Mouse (Mus musculus) ES-Bruce4 (cell line): ENCODE data around the gene Trmt10a. TPM values are rescaled to one million over a fixed set of nuclear protein-coding genes. Genes with fewer than 3 reads are reported as not detected.

Experiments used
- H3K27ac ChIP-seq: 2 replicates; pipeline ENCODE4 v1.5.1; 2012; ENCODE audit warnings: low read length, inconsistent platforms; ENCODE audit not compliant: insufficient read depth
- H3K27me3 ChIP-seq: 2 replicates; pipeline ENCODE4 v1.6.1; 2012; ENCODE audit warnings: mild to moderate bottlenecking, low read length, inconsistent platforms; ENCODE audit not compliant: control insufficient read depth, poor library complexity, insufficient read depth, severe bottlenecking
- H3K36me3 ChIP-seq: 2 replicates; pipeline ENCODE4 v1.6.1; 2012; ENCODE audit warnings: inconsistent platforms, mild to moderate bottlenecking, low read length, moderate library complexity; ENCODE audit not compliant: control insufficient read depth, poor library complexity, insufficient read depth, severe bottlenecking
- H3K4me1 ChIP-seq: one replicate; pipeline ENCODE4 v1.8.1; 2011; ENCODE audit warnings: low read length; ENCODE audit not compliant: control insufficient read depth, insufficient read depth
- H3K4me3 ChIP-seq: 2 replicates; pipeline ENCODE4 v1.5.1; 2011; ENCODE audit warnings: low read depth, mild to moderate bottlenecking, low read length
- H3K9ac ChIP-seq: 2 replicates; pipeline ENCODE4 v1.6.1; 2012; ENCODE audit warnings: low read depth, mild to moderate bottlenecking, inconsistent platforms; ENCODE audit not compliant: poor library complexity, severe bottlenecking
- H3K9me3 ChIP-seq: replicated peaks from 2 replicates; pipeline ENCODE4 v1.6.1; 2012; ENCODE audit warnings: mild to moderate bottlenecking, low read length, inconsistent platforms; ENCODE audit not compliant: control insufficient read depth, poor library complexity, insufficient read depth, severe bottlenecking
- CTCF ChIP-seq: IDR thresholded peaks from one replicate; pipeline ENCODE4 v1.8.1; 2011; ENCODE audit warnings: low read depth, low read length
- EP300 ChIP-seq: IDR thresholded peaks from 2 replicates; pipeline ENCODE4 v1.6.1; 2011; ENCODE audit warnings: low read depth, low read length; ENCODE audit not compliant: insufficient read depth
- POLR2A ChIP-seq: IDR thresholded peaks from one replicate; pipeline ENCODE4 v1.8.1; 2011; ENCODE audit warnings: low read length; ENCODE audit not compliant: insufficient read depth
- polyA plus RNA-seq: library from polyadenylated mRNA; stranded (reverse); fragments of >200 nt; gene quantifications from 2 replicates; pipeline ENCODE4 v1.2.4, GENCODE M21; 2011; ENCODE audit warnings: low read depth; ENCODE audit not compliant: missing spikeins, insufficient read depth, insufficient read length

Trmt10a gene
- polyA plus RNA-seq, 1 experiment = 27.6 TPM

- TF ChIP-seq CTCF = no peak
- TF ChIP-seq EP300 = no peak
- no peak overlapping the region for H3K9ac ChIP-seq
- no peaks in the 10 kb centered on the region for H3K4me1 ChIP-seq
- no peaks in the 10 kb centered on the region for H3K27me3 ChIP-seq
- no peaks in the 10 kb centered on the region for H3K36me3 ChIP-seq
- no peak overlapping the region for H3K4me3 ChIP-seq
- no peak overlapping the region for H3K27ac ChIP-seq
- H3K9me3 ChIP-seq = no peaks in the 10 kb centered on the region
These were observed 24.9 kb upstream of the Trmt10a start for GRCm38 (mm10) chr3:138118392-138118791.

- no peaks in the 10 kb centered on the region for H3K9me3 ChIP-seq
- no peak overlapping the region for H3K9ac ChIP-seq
- no peak overlapping the region for H3K27ac ChIP-seq
- H3K4me3 ChIP-seq = no peak overlapping the region
- TF ChIP-seq CTCF = no peak
- no peak for TF ChIP-seq EP300
- no peak for TF ChIP-seq POLR2A
- H3K36me3 ChIP-seq = no peaks in the 10 kb centered on the region
- H3K4me1 ChIP-seq = no peaks in the 10 kb centered on the region
- H3K27me3 ChIP-seq = no peaks in the 10 kb centered on the region
These were observed 24.4 kb upstream of the Trmt10a start for GRCm38 (mm10) chr3:138118831-138119230.

GRCm38 (mm10) chr3:138119444-138120105 is 23.7 kb upstream of the Trmt10a start:
- TF ChIP-seq EP300 (no peak), CTCF (no peak), POLR2A (no peak)
- Histone ChIP-seq H3K4me3 (no peak overlapping the region), H3K27ac (no peak overlapping the region), H3K36me3 (no peaks in the 10 kb centered on the region), H3K27me3 (no peaks in the 10 kb centered on the region), H3K9ac (no peak overlapping the region), H3K9me3 (no peaks in the 10 kb centered on the region), H3K4me1 (no peaks in the 10 kb centered on the region)

- H3K4me1 ChIP-seq = no peaks in the 10 kb centered on the region
- TF ChIP-seq CTCF (no peak), EP300 (no peak), POLR2A (no peak)
- H3K27me3 ChIP-seq = no peaks in the 10 kb centered on the region
These were observed 21.8 kb upstream of the Trmt10a start for GRCm38 (mm10) chr3:138121461-138121860.

GRCm38 (mm10) chr3:138123842-138124241 is 19.4 kb upstream of the Trmt10a start:
- Histone ChIP-seq H3K27ac (no peak overlapping the region), H3K36me3 (no peaks in the 10 kb centered on the region), H3K27me3 (no peaks in the 10 kb centered on the region)

More at GRCm38 (mm10) chr3:138121461-138121860, 21.8 kb upstream of the Trmt10a start:
- Histone ChIP-seq H3K4me3 (no peak overlapping the region), H3K36me3 (no peaks in the 10 kb centered on the region), H3K9ac (no peak overlapping the region), H3K27ac (no peak overlapping the region), H3K9me3 (no peaks in the 10 kb centered on the region)

GRCm38 (mm10) chr3:138129110-138129509 is 14.1 kb upstream of the Trmt10a start:
- Histone ChIP-seq H3K27ac (no peak overlapping the region), H3K9ac (no peak overlapping the region), H3K4me3 (no peak overlapping the region), H3K9me3 (no peaks in the 10 kb centered on the region), H3K4me1 (no peaks in the 10 kb centered on the region), H3K27me3 (no peaks in the 10 kb centered on the region), H3K36me3 (no peaks in the 10 kb centered on the region)
- TF ChIP-seq CTCF = no peak
- TF ChIP-seq POLR2A = no peak
- TF ChIP-seq EP300 = no peak

More at GRCm38 (mm10) chr3:138123842-138124241, 19.4 kb upstream of the Trmt10a start:
- Histone ChIP-seq H3K4me1 (no peaks in the 10 kb centered on the region), H3K9me3 (no peaks in the 10 kb centered on the region), H3K4me3 (no peak overlapping the region), H3K9ac (no peak overlapping the region)
- TF ChIP-seq EP300 = no peak
- no peak for TF ChIP-seq CTCF
- TF ChIP-seq POLR2A = no peak
